11 mouse cellular contexts compared by ENCODE assay signal in genomic region chr12:84605860-84606259, GRCm38 (mm10). TPM values are rescaled to one million over a fixed set of nuclear protein-coding genes. Genes with fewer than 3 reads are reported as not detected.
DNase-seq lines count a peak whose midpoint lies in the region; ATAC-seq and TF ChIP-seq lines count a peak whose summit lies in the region.
"Had no signal": no experiment of that assay in that cellular context is flagged by ENCODE, and none has a peak within 500 bp of the region (broad histone marks: within the 10 kb centered on the region; RNA-seq: fewer than 3 reads in every experiment).

No protein-coding gene starts in this region.

- no peak for ATAC-seq in liver, embryonic 11.5 days (replicated peaks; ENCODE audit: low FRiP score)
- peak; percentile 69 for ATAC-seq in megakaryocyte progenitor cell, adult 5-6 weeks (replicated peaks; ENCODE audit: poor library complexity)
- no peak for ATAC-seq in activated CD4-positive, CD25-positive, alpha-beta regulatory T cell, adult 4 months
- ATAC-seq: intestine, embryonic 16.5 days had no signal

- H3K36me3 ChIP-seq in liver, adult 2 months (ENCODE audit: control insufficient read depth, insufficient read depth, low read length) = peaks cover 11% of the 10 kb centered on the region
- H3K36me3 ChIP-seq in liver, embryonic 11.5 days (ENCODE audit: control insufficient read depth, insufficient read depth, low read length) = no peaks in the 10 kb centered on the region
- peaks cover 47% of the 10 kb centered on the region for H3K36me3 ChIP-seq in C2C12 (ENCODE audit: control insufficient read depth, insufficient read depth)

- no peak for DNase-seq in cerebellum, adult 2 months
- no peak for DNase-seq in cerebellum, adult 9-11 months
- DNase-seq in liver, adult 2 months (ENCODE audit: extremely low read depth, low read depth, low spot score) = no peak
- no peak for DNase-seq in liver, embryonic 11.5 days (ENCODE audit: low spot score)
- DNase-seq in gastrocnemius, adult 18-20 months (ENCODE audit: low spot score) = no peak

- no peaks in the 10 kb centered on the region for H3K4me1 ChIP-seq in cerebellum, adult 2 months (ENCODE audit: control insufficient read depth, insufficient read depth, low read length)
- H3K4me1 ChIP-seq in liver, adult 2 months (ENCODE audit: control insufficient read depth, insufficient read depth, low read length) = peaks cover 4% of the 10 kb centered on the region; the same call in 1 of the 2 replicates
- H3K4me1 ChIP-seq in liver, embryonic 11.5 days (replicated peaks; ENCODE audit: control insufficient read depth, insufficient read depth, low read length) = no peaks in the 10 kb centered on the region
- H3K4me1 ChIP-seq: limb, embryonic 12.5 days had no signal

- H3ac ChIP-seq in C2C12 (ENCODE audit: control insufficient read depth, insufficient read length, low read depth) = no peak overlapping the region

- H3K79me3 ChIP-seq in C2C12 (ENCODE audit: low read depth) = no peaks in the 10 kb centered on the region

- no peak overlapping the region for H3K27ac ChIP-seq in cerebellum, adult 2 months (ENCODE audit: insufficient read depth, low read length)
- no peak overlapping the region for H3K27ac ChIP-seq in liver, adult 2 months (replicated peaks; ENCODE audit: insufficient read depth, low read depth, low read length)
- H3K27ac ChIP-seq in liver, embryonic 11.5 days (ENCODE audit: low read depth, low read length) = no peak overlapping the region
- H3K27ac ChIP-seq: limb, embryonic 12.5 days had no signal

- H3K4me3 ChIP-seq in cerebellum, adult 2 months (replicated peaks; ENCODE audit: insufficient read depth, low read depth, low read length) = no peak overlapping the region
- no peak overlapping the region for H3K4me3 ChIP-seq in liver, adult 2 months (ENCODE audit: insufficient read depth, low read depth, low read length)
- H3K4me3 ChIP-seq in liver, embryonic 11.5 days (ENCODE audit: low read depth, low read length) = no peak overlapping the region
- no peak overlapping the region for H3K4me3 ChIP-seq in C2C12 (ENCODE audit: insufficient read depth, poor library complexity, severe bottlenecking)
- H3K4me3 ChIP-seq: limb, embryonic 12.5 days had no signal

- WGBS in cerebellum, adult 2 months = 69% methylated on average over 7 of the region's 7 CpGs
- WGBS in liver, adult 2 months = 90% methylated on average over 7 of the region's 7 CpGs
- 79% methylated on average over 7 of the region's 7 CpGs for WGBS in liver, embryonic 11.5 days

- 0 out of 2 replicates have a peak, but pooled peaks have one; percentile 16 for TF ChIP-seq CTCF in cerebellum, adult 2 months (IDR thresholded peaks at IDR 0.05; ENCODE audit: borderline replicate concordance, insufficient read depth, low read depth, low read length)
- peak; percentile 57 for TF ChIP-seq CTCF in liver, adult 2 months (IDR thresholded peaks at IDR 0.05; ENCODE audit: low read depth, low read length)
- TF ChIP-seq CTCF in C2C12 (IDR thresholded peaks at IDR 0.05; ENCODE audit: control insufficient read depth, insufficient read depth, insufficient read length) = peak; percentile 48

- H3K9me3 ChIP-seq in liver, embryonic 11.5 days (ENCODE audit: control insufficient read depth, low read length) = no peaks in the 10 kb centered on the region
- H3K9me3 ChIP-seq: limb, embryonic 12.5 days had no signal

- no peak for TF ChIP-seq POLR2A in cerebellum, adult 2 months (IDR thresholded peaks at IDR 0.05; ENCODE audit: borderline replicate concordance, insufficient read depth, low read length)
- TF ChIP-seq POLR2A in liver, adult 2 months (IDR thresholded peaks at IDR 0.05; ENCODE audit: extremely low read depth, insufficient read depth, low read length) = no peak

- H3K9ac ChIP-seq in liver, adult 2 months (ENCODE audit: low read depth, low read length) = no peak overlapping the region
- H3K9ac ChIP-seq in liver, embryonic 11.5 days (ENCODE audit: low read depth, low read length) = no peak overlapping the region
- H3K9ac ChIP-seq: limb, embryonic 12.5 days had no signal

- H3K27me3 ChIP-seq in cerebellum, adult 2 months (ENCODE audit: control insufficient read depth, insufficient read depth, low read length) = no peaks in the 10 kb centered on the region
- no peaks in the 10 kb centered on the region for H3K27me3 ChIP-seq in liver, adult 2 months (ENCODE audit: control insufficient read depth, insufficient read depth, low read length)
- H3K27me3 ChIP-seq in liver, embryonic 11.5 days (replicated peaks; ENCODE audit: control insufficient read depth, insufficient read depth, low read length) = no peaks in the 10 kb centered on the region
- no peaks in the 10 kb centered on the region for H3K27me3 ChIP-seq in C2C12 (ENCODE audit: control insufficient read depth, insufficient read depth, insufficient read length)
- H3K27me3 ChIP-seq: limb, embryonic 12.5 days had no signal

- no peak overlapping the region for H3K4me2 ChIP-seq in liver, embryonic 11.5 days
- H3K4me2 ChIP-seq: limb, embryonic 12.5 days had no signal

- H3K79me2 ChIP-seq in liver, adult 2 months (ENCODE audit: control insufficient read depth, insufficient read depth, low read length) = no peaks in the 10 kb centered on the region
- H3K79me2 ChIP-seq in C2C12 (ENCODE audit: control insufficient read depth, insufficient read depth) = no peaks in the 10 kb centered on the region

TF ChIP-seq in C2C12, 6 proteins besides CTCF, POLR2A, EP300 and RAD21:
- TF ChIP-seq CEBPB (IDR thresholded peaks at IDR 0.05; ENCODE audit: low read depth) (no peak), MYOG (IDR thresholded peaks at IDR 0.05; ENCODE audit: control insufficient read depth, extremely low read depth, insufficient read length) (no peak), MYOD1 (IDR thresholded peaks at IDR 0.05; ENCODE audit: control insufficient read depth, insufficient read length, low read depth) (no peak), USF1 (IDR thresholded peaks at IDR 0.05; ENCODE audit: low read depth) (no peak), FOSL1 (IDR thresholded peaks at IDR 0.05; ENCODE audit: insufficient read depth, low read length, poor library complexity, severe bottlenecking) (no peak), MAX (IDR thresholded peaks at IDR 0.05) (no peak)

RNA-seq across cellular contexts. Expression of gene Abcd4, which starts 11.4 kb away (rescaled TPM):
- polyA plus RNA-seq in cerebellum, adult 2 months (2012; rRNA removed) = 33.5 and 35.2 TPM in 2 replicates
- total RNA-seq in liver, adult 2 months (2014; rRNA removed) = 5.8 and 6.5 TPM in 2 replicates
- polyA plus RNA-seq in liver, adult 2 months (2012; rRNA removed) = 12.5 and 14.2 TPM in 2 replicates
- polyA plus RNA-seq in liver, embryonic 11.5 days (2014; fragmentation: Nextera tagmentation; extraction: Ambion mirVana) = 8.2 and 9.5 TPM in 2 replicates
- 8.5 TPM for polyA plus RNA-seq in C2C12 (2012; fragmentation: generic; extraction: Trizol)
- total RNA-seq in megakaryocyte progenitor cell, adult 5-6 weeks (2015) = 2.7 and 3.6 TPM in 2 replicates
- 3.9 and 5.1 TPM in 2 replicates for total RNA-seq in megakaryocyte progenitor cell, adult 5-6 weeks (2017)
- 10 to 100 TPM in 1 of 2 experiments, 1 to 10 TPM in 1; 7.8 to 10.3 TPM for polyA plus RNA-seq in activated CD4-positive, CD25-positive, alpha-beta regulatory T cell, adult 4 months (2017; shearing (Covaris generic))
- 1 to 10 TPM; 4.9 to 5.1 TPM for total RNA-seq in gastrocnemius, adult 18-20 months (2021)

RNA-seq across cellular contexts. Expression of gene Vrtn, which starts 35.0 kb away (rescaled TPM):
- polyA plus RNA-seq in cerebellum, adult 2 months (2012; rRNA removed) = not detected in 2 replicates
- total RNA-seq in liver, adult 2 months (2014; rRNA removed) = not detected in 2 replicates
- polyA plus RNA-seq in liver, adult 2 months (2012; rRNA removed) = not detected in 2 replicates
- not detected in 2 replicates for polyA plus RNA-seq in liver, embryonic 11.5 days (2014; fragmentation: Nextera tagmentation; extraction: Ambion mirVana)
- polyA plus RNA-seq in C2C12 (2012; fragmentation: generic; extraction: Trizol) = not detected
- total RNA-seq in megakaryocyte progenitor cell, adult 5-6 weeks (2015) = not detected in 2 replicates
- total RNA-seq in megakaryocyte progenitor cell, adult 5-6 weeks (2017) = not detected in 2 replicates
- not detected for polyA plus RNA-seq in activated CD4-positive, CD25-positive, alpha-beta regulatory T cell, adult 4 months (2017; shearing (Covaris generic))
- total RNA-seq in gastrocnemius, adult 18-20 months (2021) = not detected
- total RNA-seq: monocyte, adult 5-6 weeks had no signal
- polyA plus RNA-seq: intestine, embryonic 16.5 days; limb, embryonic 12.5 days had no signal

RNA-seq across cellular contexts. Expression of gene Vsx2, which starts 36.3 kb away (rescaled TPM):
- 1.6 and 2.2 TPM in 2 replicates for polyA plus RNA-seq in cerebellum, adult 2 months (2012; rRNA removed)
- total RNA-seq in liver, adult 2 months (2014; rRNA removed) = not detected in 2 replicates
- polyA plus RNA-seq in liver, adult 2 months (2012; rRNA removed) = not detected in 2 replicates
- not detected in 2 replicates for polyA plus RNA-seq in liver, embryonic 11.5 days (2014; fragmentation: Nextera tagmentation; extraction: Ambion mirVana)
- not detected for polyA plus RNA-seq in C2C12 (2012; fragmentation: generic; extraction: Trizol)
- total RNA-seq in megakaryocyte progenitor cell, adult 5-6 weeks (2015) = not detected in 2 replicates
- total RNA-seq in megakaryocyte progenitor cell, adult 5-6 weeks (2017) = not detected in 2 replicates
- not detected for polyA plus RNA-seq in activated CD4-positive, CD25-positive, alpha-beta regulatory T cell, adult 4 months (2017; shearing (Covaris generic))
- total RNA-seq in gastrocnemius, adult 18-20 months (2021) = not detected
- total RNA-seq: monocyte, adult 5-6 weeks had no signal
- polyA plus RNA-seq: intestine, embryonic 16.5 days had no signal
